Mouse (Mus musculus) hindbrain, embryonic 15.5 days (tissue): ENCODE measurements around the gene Cd84. TPM values are rescaled to one million over a fixed set of nuclear protein-coding genes. Genes with fewer than 3 reads are reported as not detected.
"Not testable (repeated sequence)": the region's sequence is repeated elsewhere in the genome, so short reads cannot be mapped to it uniquely, and the experiment has no call there.

Experiments used
- ATAC-seq: fragments of 200-750 bp; cut with Nextera tagmentation; 2 replicates; pipeline ENCODE4 v1.8.0; 2017; ENCODE audit warnings: low read depth, moderate number of reproducible peaks, moderate TSS enrichment; ENCODE audit not compliant: low FRiP score
- H3K27ac ChIP-seq: fragments of 300-500 bp; sonication (generic); replicated peaks from 2 replicates; pipeline ENCODE4 v1.5.1; 2015; ENCODE audit warnings: mild to moderate bottlenecking, inconsistent platforms
- H3K27me3 ChIP-seq: fragments of 300-500 bp; sonication (generic); 2 replicates; pipeline ENCODE4 v1.6.1; 2015; ENCODE audit warnings: control low read depth, inconsistent platforms
- H3K36me3 ChIP-seq: fragments of 300-500 bp; sonication (generic); 2 replicates; pipeline ENCODE4 v1.6.1; 2015; ENCODE audit warnings: control low read depth, inconsistent platforms
- H3K4me1 ChIP-seq: fragments of 300-500 bp; sonication (generic); replicated peaks from 2 replicates; pipeline ENCODE4 v1.6.1; 2015; ENCODE audit warnings: control low read depth, inconsistent platforms
- H3K4me2 ChIP-seq: fragments of 300-500 bp; sonication (generic); 2 replicates; pipeline ENCODE4 v1.6.1; 2015; ENCODE audit warnings: moderate library complexity, mild to moderate bottlenecking, inconsistent platforms
- H3K4me3 ChIP-seq: fragments of 300-500 bp; sonication (generic); 2 replicates; pipeline ENCODE4 v1.5.1; 2015; ENCODE audit warnings: mild to moderate bottlenecking, inconsistent platforms
- H3K9ac ChIP-seq: fragments of 300-500 bp; sonication (generic); 2 replicates; pipeline ENCODE4 v1.6.1; 2015; ENCODE audit warnings: inconsistent platforms
- H3K9me3 ChIP-seq: fragments of 300-500 bp; sonication (generic); 2 replicates; pipeline ENCODE4 v1.6.1; 2016; ENCODE audit warnings: control low read depth, inconsistent platforms
- WGBS: fragments of 180-500 bp; shearing (Covaris S2); methylation state at CpG from one replicate; pipeline ENCODE4 v1.1.7; 2015; 5-methylcytosine and 5-hydroxymethylcytosine counted together
- polyA plus RNA-seq: library from polyadenylated mRNA; unstranded; fragments of >200 nt; fragmentation: Nextera tagmentation; extraction: Ambion mirVana; gene quantifications from 2 replicates; pipeline ENCODE4 v1.2.1, GENCODE M21; 2015

Gene Cd84
- polyA plus RNA-seq = 1.2 and 1.9 TPM in 2 replicates

DNA sequence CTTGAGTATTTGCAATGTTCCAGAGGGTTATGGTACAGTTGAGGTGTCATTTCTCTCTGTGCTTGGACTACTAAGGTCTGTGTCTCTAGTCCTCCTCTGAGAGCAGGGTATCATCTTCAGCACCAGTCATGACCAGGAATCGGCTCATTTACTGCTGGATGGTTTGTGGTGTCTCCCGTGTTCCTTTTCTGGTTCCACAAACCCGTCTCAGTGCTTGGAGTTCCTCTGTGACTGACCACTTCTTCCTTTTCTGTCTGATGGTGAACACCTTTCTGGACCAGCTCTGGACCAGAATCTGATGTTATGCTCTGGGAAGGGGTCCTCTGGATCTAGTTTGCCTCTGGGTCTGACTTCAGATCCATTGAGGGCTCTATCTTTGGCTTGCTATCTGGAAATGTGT, at the start of gene Cd84:
Gene Cd84, plus strand, starts transcription at position 210 of the 400 bp plus-strand sequence.
- no peak within 1 kb of the TSS for H3K4me2 ChIP-seq
- no peaks in the 10 kb centered on the region for H3K9me3 ChIP-seq
- 95% methylated on average over 3 of the region's 3 CpGs for whole genome bisulfite sequencing
- no peak within 1 kb of the TSS for H3K4me3 ChIP-seq
- no peaks in the 10 kb centered on the region for H3K27me3 ChIP-seq
- H3K27ac ChIP-seq = no peak within 1 kb of the TSS
- no peaks in the 10 kb centered on the region for H3K4me1 ChIP-seq
- no peak for ATAC-seq
- no peak within 1 kb of the TSS for H3K9ac ChIP-seq
- H3K36me3 ChIP-seq = no peaks in the 10 kb centered on the region

DNA sequence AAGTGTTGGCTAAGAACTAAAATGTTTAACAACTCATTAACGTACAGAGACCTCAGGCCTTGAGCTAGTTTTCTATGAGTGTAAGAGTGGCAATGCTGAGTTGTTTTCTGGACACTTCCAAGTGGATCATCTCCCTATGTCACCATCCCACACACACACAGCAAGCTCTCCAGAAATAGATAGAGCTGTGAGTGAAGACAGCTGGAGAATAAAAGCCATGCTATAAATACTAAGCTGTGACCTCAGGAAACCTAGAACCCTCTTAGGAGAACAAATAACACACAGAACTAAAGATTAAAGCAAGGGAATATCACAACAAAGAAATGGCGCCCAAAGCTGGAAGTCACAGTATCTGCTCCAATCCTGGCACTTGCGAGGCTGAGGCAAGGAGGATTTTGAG, 48.0 kb upstream of the Cd84 start:
- no peaks in the 10 kb centered on the region for H3K36me3 ChIP-seq
- no peaks in the 10 kb centered on the region for H3K9me3 ChIP-seq
- H3K4me2 ChIP-seq = no peak overlapping the region
- no peak overlapping the region for H3K27ac ChIP-seq
- ATAC-seq = no peak
- WGBS = 90% methylated on average over 3 of the region's 3 CpGs
- no peaks in the 10 kb centered on the region for H3K4me1 ChIP-seq
- H3K27me3 ChIP-seq = no peaks in the 10 kb centered on the region
- H3K9ac ChIP-seq = no peak overlapping the region
- no peak overlapping the region for H3K4me3 ChIP-seq

DNA sequence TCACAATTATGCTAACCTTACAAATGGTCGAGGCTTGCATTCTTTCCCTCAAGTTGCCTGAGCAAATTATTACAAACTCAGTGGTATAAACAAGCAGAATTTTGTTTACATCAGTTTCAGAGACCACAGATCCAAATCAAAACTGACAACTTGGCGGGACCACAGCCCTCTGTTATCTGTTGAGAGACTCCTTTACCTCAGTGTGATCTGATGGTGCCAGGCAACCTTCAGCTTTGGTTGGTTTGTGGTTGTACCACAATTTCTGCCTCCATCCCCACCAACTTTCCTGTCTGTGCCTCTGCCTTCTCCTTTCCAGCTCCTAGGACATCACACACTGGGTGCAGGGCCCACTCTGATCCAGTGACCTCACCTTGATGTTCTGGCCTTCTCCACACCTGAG, 43.3 kb upstream of the Cd84 start:
- H3K36me3 ChIP-seq = no peaks in the 10 kb centered on the region
- no peak overlapping the region for H3K27ac ChIP-seq
- H3K4me1 ChIP-seq = no peaks in the 10 kb centered on the region
- no peaks in the 10 kb centered on the region for H3K27me3 ChIP-seq
- no peak for ATAC-seq
- no peak overlapping the region for H3K9ac ChIP-seq
- 67% methylated on average over 2 of the region's 2 CpGs for WGBS
- H3K4me2 ChIP-seq = no peak overlapping the region
- no peaks in the 10 kb centered on the region for H3K9me3 ChIP-seq
- no peak overlapping the region for H3K4me3 ChIP-seq

DNA sequence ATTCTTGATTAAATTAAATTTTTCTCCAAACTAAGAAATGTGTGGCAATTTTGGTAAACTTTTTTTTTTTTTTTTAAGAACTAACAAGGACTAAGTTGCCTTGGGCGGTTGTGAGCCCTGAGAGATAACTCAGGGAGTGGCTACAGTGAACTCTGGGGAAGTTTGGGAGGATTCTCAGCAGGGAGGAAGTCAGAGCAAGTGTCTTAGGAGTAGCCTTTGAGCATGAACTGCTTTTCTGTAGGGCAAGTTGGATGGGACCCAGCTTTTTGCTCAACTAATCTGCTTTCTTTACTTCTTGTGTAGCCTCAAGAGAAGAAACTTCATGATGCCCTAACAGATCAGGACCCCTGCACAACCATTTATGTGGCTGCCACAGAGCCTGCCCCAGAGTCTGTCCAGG, 41.7 kb upstream of the Cd84 start:
- WGBS = 75% methylated on average over 1 of the region's 1 CpGs
- Histone ChIP-seq H3K27me3 (no peaks in the 10 kb centered on the region), H3K4me1 (no peaks in the 10 kb centered on the region), H3K9ac (no peak overlapping the region), H3K4me2 (no peak overlapping the region), H3K27ac (no peak overlapping the region), H3K4me3 (no peak overlapping the region), H3K36me3 (no peaks in the 10 kb centered on the region), H3K9me3 (no peaks in the 10 kb centered on the region)
- ATAC-seq = no peak

DNA sequence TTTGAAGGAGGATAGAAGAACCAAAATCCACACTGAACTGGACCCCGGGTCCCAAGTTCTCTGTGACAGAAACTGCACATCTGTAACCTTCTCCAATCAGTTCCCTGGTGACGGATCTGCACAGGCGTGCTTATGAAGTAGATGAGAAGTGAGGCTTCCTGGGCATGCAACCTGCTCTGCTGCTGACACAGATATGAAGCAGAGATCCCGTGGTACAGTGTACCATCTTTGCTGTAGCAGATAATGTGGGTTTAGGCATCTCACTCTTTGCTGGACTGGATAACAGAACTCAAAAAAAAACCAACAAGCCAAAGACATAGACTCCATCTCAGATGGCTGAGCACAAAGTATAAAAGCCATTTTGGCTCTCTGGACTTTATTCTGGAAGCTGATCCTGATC, 39.8 kb upstream of the Cd84 start:
- no peak overlapping the region for H3K27ac ChIP-seq
- no peak overlapping the region for H3K4me2 ChIP-seq
- WGBS = 85% methylated on average over 4 of the region's 4 CpGs
- no peaks in the 10 kb centered on the region for H3K4me1 ChIP-seq
- H3K9ac ChIP-seq = no peak overlapping the region
- H3K36me3 ChIP-seq = no peaks in the 10 kb centered on the region
- H3K27me3 ChIP-seq = no peaks in the 10 kb centered on the region
- no peak for ATAC-seq
- H3K4me3 ChIP-seq = no peak overlapping the region
- no peaks in the 10 kb centered on the region for H3K9me3 ChIP-seq

DNA sequence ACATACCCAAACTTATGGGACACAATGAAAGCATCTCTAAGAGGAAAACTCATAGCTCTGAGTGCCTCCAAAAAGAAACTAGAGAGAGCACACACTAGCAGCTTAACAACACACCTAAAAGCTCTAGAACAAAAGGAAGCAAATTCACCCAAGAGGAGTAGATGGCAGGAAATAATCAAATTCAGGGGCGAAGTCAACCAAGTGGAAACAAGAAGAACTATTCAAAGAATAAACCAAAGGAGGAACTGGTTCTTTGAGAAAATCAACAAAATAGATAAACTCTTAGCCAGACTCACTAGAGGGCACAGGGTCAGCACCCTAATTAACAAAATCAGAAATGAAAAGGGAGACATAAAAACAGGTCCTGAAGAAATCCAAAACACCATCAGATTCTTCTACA, 28.4 kb upstream of the Cd84 start:
- H3K9me3 ChIP-seq, ATAC-seq, H3K4me1 ChIP-seq, H3K27ac ChIP-seq, H3K27me3 ChIP-seq, H3K36me3 ChIP-seq, H3K4me2 ChIP-seq, H3K9ac ChIP-seq, H3K4me3 ChIP-seq: not testable (repeated sequence)
- 89% methylated on average over 1 of the region's 1 CpGs for WGBS

DNA sequence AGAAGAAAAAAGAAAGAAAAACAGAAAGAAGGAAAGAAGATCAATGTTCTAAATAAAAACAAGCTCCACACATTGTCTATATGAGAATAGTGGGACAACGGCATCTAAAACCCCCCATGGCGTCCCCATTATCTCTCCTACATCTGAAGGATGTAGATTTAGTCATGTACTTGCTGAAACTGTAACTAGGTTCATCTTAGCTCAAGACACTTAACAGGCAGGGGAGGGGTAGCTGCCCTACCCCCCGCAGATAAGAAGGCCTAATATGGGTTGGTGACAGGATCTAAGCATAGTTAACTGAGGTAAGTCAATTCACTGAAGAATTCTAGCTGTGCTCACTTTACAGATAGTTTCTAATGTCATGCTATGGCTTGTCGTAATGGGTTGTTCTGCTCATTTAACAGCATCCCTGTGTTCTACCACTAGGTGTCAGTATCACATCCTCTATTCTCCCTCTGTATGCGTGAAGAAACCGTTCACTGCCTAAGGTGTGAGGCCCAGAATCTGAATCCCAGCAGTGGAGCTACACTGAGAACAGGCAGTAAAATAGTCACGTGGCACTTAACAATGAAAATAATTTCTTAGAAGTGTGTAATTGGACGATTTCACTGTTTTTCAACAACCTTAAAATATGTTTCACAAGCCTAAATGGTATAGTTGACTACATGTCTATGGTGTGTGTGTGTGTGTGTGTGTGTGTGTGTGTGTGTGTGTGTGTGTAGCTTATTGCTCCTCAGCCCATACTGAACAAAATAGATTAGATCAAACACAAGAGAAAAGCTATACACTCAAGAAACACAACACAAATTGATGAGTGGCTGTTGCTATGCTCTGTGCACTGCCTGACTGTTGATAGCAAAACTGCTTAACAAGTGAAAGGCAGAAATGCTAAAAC, 23.7 kb upstream of the Cd84 start:
- 12% methylated on average over 8 of the region's 8 CpGs for WGBS
- Histone ChIP-seq H3K27ac (no peak overlapping the region), H3K36me3 (no peaks in the 10 kb centered on the region), H3K4me3 (no peak overlapping the region), H3K4me2 (no peak overlapping the region), H3K9me3 (no peaks in the 10 kb centered on the region), H3K27me3 (no peaks in the 10 kb centered on the region), H3K4me1 (no peaks in the 10 kb centered on the region), H3K9ac (no peak overlapping the region)
- ATAC-seq = peak; percentile 96

DNA sequence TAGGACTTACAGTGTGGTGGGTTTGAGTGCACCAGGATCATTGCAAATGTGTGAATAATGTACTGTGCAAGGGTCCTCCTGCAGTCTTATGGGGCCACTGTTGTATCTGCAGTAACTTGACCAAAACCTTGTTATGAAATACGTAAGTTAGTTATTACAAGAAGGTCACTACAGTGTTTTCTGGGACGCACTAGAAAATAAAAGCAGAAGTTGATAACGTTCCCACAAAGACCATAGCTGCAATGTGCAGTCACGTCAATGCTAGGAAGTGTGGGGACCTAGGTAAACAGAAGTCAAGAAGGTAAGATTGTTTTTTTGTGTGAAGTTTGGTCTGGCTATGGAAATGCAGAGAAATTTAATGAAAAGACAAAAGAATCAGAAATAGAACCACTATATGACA, 22.5 kb upstream of the Cd84 start:
- no peak for ATAC-seq
- no peaks in the 10 kb centered on the region for H3K27me3 ChIP-seq
- 88% methylated on average over 4 of the region's 4 CpGs for WGBS

DNA sequence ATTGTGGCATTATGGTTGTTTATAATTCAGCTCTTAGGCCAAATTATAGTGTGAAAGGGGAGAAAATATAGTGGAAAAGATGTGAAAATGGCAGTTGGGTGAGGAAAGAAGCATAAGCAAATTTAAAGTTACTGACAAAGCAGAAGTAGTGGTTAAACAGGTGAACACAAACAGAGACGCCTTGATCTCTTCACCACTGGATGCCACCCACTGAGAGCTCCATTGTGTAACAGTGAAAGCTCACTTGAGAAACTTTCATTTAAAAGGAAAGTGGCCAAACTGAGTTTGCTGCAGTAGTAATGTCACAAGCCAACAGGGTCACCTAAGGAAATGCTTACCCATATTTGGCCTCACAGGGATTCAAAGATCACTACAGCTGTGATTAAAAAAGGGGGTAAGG, 18.2 kb upstream of the Cd84 start:
- H3K4me3 ChIP-seq = no peak overlapping the region
- no peaks in the 10 kb centered on the region for H3K36me3 ChIP-seq
- no peak for ATAC-seq
- no peaks in the 10 kb centered on the region for H3K27me3 ChIP-seq
- H3K9ac ChIP-seq = no peak overlapping the region
- H3K27ac ChIP-seq = no peak overlapping the region
- H3K4me1 ChIP-seq = no peaks in the 10 kb centered on the region
- H3K4me2 ChIP-seq = no peak overlapping the region
- no peaks in the 10 kb centered on the region for H3K9me3 ChIP-seq
- WGBS = 17% methylated on average over 1 of the region's 1 CpGs

More for the DNA sequence above, 22.5 kb upstream of the Cd84 start:
- H3K4me2 ChIP-seq = no peak overlapping the region
- H3K9me3 ChIP-seq = no peaks in the 10 kb centered on the region
- no peaks in the 10 kb centered on the region for H3K4me1 ChIP-seq
- no peaks in the 10 kb centered on the region for H3K36me3 ChIP-seq
- H3K9ac ChIP-seq = no peak overlapping the region
- H3K27ac ChIP-seq = no peak overlapping the region
- H3K4me3 ChIP-seq = no peak overlapping the region

DNA sequence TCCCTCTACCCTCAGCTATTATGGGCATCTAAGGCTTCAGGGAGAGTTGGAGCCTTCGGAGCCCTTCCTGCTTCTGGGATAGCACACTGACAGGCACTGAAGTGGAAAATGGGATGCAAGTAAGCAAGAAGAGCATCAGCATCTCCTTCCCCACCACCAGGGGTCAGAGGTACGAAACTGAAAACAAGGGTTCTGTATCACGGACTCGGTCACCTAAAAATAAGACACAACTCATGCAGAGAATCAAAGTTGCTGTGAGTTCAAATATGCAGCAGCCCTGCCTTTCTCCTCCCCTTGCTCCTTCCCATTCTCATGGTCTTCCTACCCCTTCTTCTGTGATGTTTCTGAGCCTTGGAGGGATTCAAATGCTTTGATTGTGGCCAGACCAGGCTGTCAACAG, 14.0 kb upstream of the Cd84 start:
- ATAC-seq = no peak
- no peak overlapping the region for H3K27ac ChIP-seq
- H3K4me2 ChIP-seq = no peak overlapping the region
- H3K4me1 ChIP-seq = no peaks in the 10 kb centered on the region
- no peaks in the 10 kb centered on the region for H3K9me3 ChIP-seq
- 34% methylated on average over 4 of the region's 4 CpGs for WGBS
- H3K9ac ChIP-seq = no peak overlapping the region
- no peaks in the 10 kb centered on the region for H3K36me3 ChIP-seq
- H3K27me3 ChIP-seq = no peaks in the 10 kb centered on the region
- H3K4me3 ChIP-seq = no peak overlapping the region

DNA sequence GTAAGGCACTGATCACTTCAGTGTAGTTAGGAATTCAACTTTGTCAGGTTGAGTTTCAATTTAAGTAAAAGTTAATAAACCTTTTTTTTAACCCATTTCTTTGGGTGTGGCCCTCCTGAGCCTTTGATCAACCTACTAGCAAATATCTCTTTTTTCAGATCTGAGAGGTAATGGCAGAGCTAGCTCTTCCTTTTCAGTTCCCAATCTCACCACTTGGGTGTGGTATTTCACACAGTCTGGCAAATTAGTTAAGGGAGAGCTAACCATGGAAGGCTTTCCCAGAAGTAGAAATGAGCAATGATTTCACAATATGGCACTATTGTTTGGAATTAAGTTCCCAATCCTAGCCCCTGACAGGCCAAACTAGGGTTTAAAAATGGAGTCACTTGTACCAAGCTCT, 13.3 kb upstream of the Cd84 start:
- Histone ChIP-seq H3K36me3 (no peaks in the 10 kb centered on the region), H3K9me3 (no peaks in the 10 kb centered on the region), H3K4me1 (no peaks in the 10 kb centered on the region), H3K4me3 (no peak overlapping the region), H3K4me2 (no peak overlapping the region), H3K9ac (no peak overlapping the region), H3K27ac (no peak overlapping the region), H3K27me3 (no peaks in the 10 kb centered on the region)
- no peak for ATAC-seq

DNA sequence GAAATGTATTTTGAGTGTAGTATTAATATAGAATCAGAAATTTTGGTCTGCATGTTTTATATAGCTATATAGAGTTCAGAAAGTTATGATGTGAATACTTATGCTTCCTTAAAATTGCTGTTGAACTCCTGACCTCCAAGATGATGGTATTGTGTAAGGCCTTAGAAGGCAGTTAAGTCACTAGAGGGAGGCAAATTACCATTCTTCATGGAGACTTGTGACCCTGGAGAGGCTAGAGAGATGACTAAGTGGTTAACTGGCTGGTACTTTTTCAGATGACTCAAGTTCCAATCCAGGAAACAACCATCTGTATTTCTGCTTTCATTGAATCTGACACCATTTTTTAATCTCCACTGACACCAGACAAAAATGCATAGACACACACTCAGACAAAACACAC, 11.8 kb upstream of the Cd84 start:
- Histone ChIP-seq H3K36me3 (no peaks in the 10 kb centered on the region), H3K27me3 (no peaks in the 10 kb centered on the region), H3K9me3 (no peaks in the 10 kb centered on the region), H3K4me3 (no peak overlapping the region), H3K4me1 (no peaks in the 10 kb centered on the region), H3K9ac (no peak overlapping the region), H3K27ac (no peak overlapping the region), H3K4me2 (no peak overlapping the region)
- no peak for ATAC-seq

DNA sequence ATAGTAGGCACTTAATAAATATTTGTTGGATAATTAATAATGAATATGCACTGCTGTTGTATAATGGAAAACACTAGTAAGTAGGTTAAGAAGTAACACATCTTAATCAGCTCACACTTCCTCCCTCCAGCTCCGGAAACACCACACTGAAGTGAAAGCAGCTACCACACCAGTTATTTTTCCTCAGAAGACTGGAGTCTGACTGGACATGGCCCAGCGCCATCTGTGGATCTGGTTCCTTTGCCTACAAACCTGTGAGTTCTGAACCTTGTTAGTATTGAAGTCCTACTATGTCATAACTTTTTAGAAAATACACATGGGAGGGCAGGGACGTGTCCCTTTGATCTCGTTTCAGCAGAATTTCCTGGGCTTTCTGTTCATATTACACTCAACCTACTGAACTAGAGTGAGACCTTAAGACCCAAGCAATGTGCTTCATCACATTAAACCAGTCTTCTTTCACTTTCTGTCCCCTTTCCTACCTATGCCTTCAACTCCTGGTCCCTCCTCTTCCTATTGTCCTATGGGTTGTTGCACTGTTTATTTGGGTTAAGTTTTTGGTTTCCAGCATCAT, 1.0 kb downstream of the Cd84 start:
- H3K4me3 ChIP-seq = no peak overlapping the region
- WGBS = 91% methylated on average over 4 of the region's 4 CpGs

More for the DNA sequence above, 1.0 kb downstream of the Cd84 start:
- ATAC-seq = no peak
- Histone ChIP-seq H3K4me1 (no peaks in the 10 kb centered on the region), H3K36me3 (no peaks in the 10 kb centered on the region), H3K9me3 (no peaks in the 10 kb centered on the region), H3K4me2 (no peak overlapping the region), H3K27ac (no peak overlapping the region), H3K27me3 (no peaks in the 10 kb centered on the region), H3K9ac (no peak overlapping the region)
